Mouse (Mus musculus) liver, embryonic 11.5 days (tissue): ENCODE results near the gene Ctdsp2. TPM values are rescaled to one million over a fixed set of nuclear protein-coding genes. Genes with fewer than 3 reads are reported as not detected.
A peak's percentile ranks its signal among the peaks of the same experiment; 100 is the strongest.

Experiments used
- ATAC-seq: fragments of 200-750 bp; cut with Nextera tagmentation; replicated peaks from 2 replicates; pipeline ENCODE4 v1.8.0; 2017; ENCODE audit warnings: moderate number of reproducible peaks, mild to moderate bottlenecking, moderate TSS enrichment, moderate library complexity; ENCODE audit not compliant: low FRiP score
- DNase-seq: peaks from one replicate; pipeline ENCODE4 v3.0.0-alpha.2; 2017; ENCODE audit warnings: low spot score
- H3K27ac ChIP-seq: fragments of 300-500 bp; sonication (generic); 2 replicates; pipeline ENCODE4 v1.5.1; 2014; ENCODE audit warnings: mild to moderate bottlenecking, low read depth, low read length, control low read depth
- H3K27me3 ChIP-seq: fragments of 300-500 bp; sonication (generic); replicated peaks from 2 replicates; pipeline ENCODE4 v1.6.1; 2014; ENCODE audit warnings: low read length, mixed read lengths; ENCODE audit not compliant: control insufficient read depth, insufficient read depth
- H3K36me3 ChIP-seq: fragments of 300-500 bp; sonication (generic); 2 replicates; pipeline ENCODE4 v1.6.1; 2014; ENCODE audit warnings: mild to moderate bottlenecking, low read length, moderate library complexity, mixed read lengths; ENCODE audit not compliant: control insufficient read depth, insufficient read depth
- H3K4me1 ChIP-seq: fragments of 300-500 bp; sonication (generic); replicated peaks from 2 replicates; pipeline ENCODE4 v1.6.1; 2014; ENCODE audit warnings: low read length, mixed read lengths; ENCODE audit not compliant: control insufficient read depth, insufficient read depth
- H3K4me2 ChIP-seq: fragments of 300-500 bp; sonication (generic); 2 replicates; pipeline ENCODE4 v1.6.1; 2014; ENCODE audit warnings: mild to moderate bottlenecking, control low read depth, moderate library complexity
- H3K4me3 ChIP-seq: fragments of 300-500 bp; sonication (generic); 2 replicates; pipeline ENCODE4 v1.5.1; 2014; ENCODE audit warnings: low read depth, low read length, control low read depth
- H3K9ac ChIP-seq: fragments of 300-500 bp; sonication (generic); 2 replicates; pipeline ENCODE4 v1.6.1; 2014; ENCODE audit warnings: low read depth, low read length, control low read depth
- H3K9me3 ChIP-seq: fragments of 300-500 bp; sonication (generic); 2 replicates; pipeline ENCODE4 v1.6.1; 2016; ENCODE audit warnings: low read length, inconsistent platforms, mixed read lengths; ENCODE audit not compliant: control insufficient read depth
- WGBS: fragments of 180-500 bp; shearing (Covaris S2); extraction: QIAGEN DNeasy Blood & Tissue Kit; methylation state at CpG from one replicate; pipeline ENCODE4 v1.1.7; 2014; 5-methylcytosine and 5-hydroxymethylcytosine counted together
- polyA plus RNA-seq: library from polyadenylated mRNA; unstranded; fragments of >200 nt; fragmentation: Nextera tagmentation; extraction: Ambion mirVana; gene quantifications from 2 replicates; pipeline ENCODE4 v1.2.1, GENCODE M21; 2014

Gene Ctdsp2
- polyA plus RNA-seq, 1 experiment from 2014 or later = 42.2 TPM

- Histone ChIP-seq H3K27me3 (no peaks in the 10 kb centered on the region), H3K36me3 (no peaks in the 10 kb centered on the region; the same call in 1 of the 2 replicates), H3K4me3 (no peak overlapping the region), H3K27ac (peak overlapping the region; percentile 25; the same call in 1 of the 2 replicates), H3K4me1 (peaks cover 74% of the 10 kb centered on the region), H3K9ac (no peak overlapping the region), H3K4me2 (peak overlapping the region; percentile 81), H3K9me3 (no peaks in the 10 kb centered on the region)
- DNase-seq (no peak), ATAC-seq (no peak)
- WGBS = 63% methylated on average over 14 of the region's 14 CpGs
Measured at GRCm38 (mm10) chr10:126983193-126983725, 4.7 kb downstream of the Ctdsp2 start.

- H3K36me3 ChIP-seq = no peaks in the 10 kb centered on the region; the same call in 1 of the 2 replicates
- DNase-seq (no peak), ATAC-seq (no peak)
- H3K4me3 ChIP-seq = no peak overlapping the region
- H3K4me2 ChIP-seq = peak overlapping the region; percentile 8; the same call in 1 of the 2 replicates
- H3K9me3 ChIP-seq = no peaks in the 10 kb centered on the region
- H3K27me3 ChIP-seq = no peaks in the 10 kb centered on the region
- WGBS = 67% methylated on average over 5 of the region's 5 CpGs
- 0 out of 2 replicates have a peak overlapping the region, but pooled peaks have one; percentile 9 for H3K27ac ChIP-seq
- peaks cover 81% of the 10 kb centered on the region for H3K4me1 ChIP-seq
- 0 out of 2 replicates have a peak overlapping the region, but pooled peaks have one; percentile 6 for H3K9ac ChIP-seq
Measured at GRCm38 (mm10) chr10:126984189-126985004, 5.9 kb downstream of the Ctdsp2 start.

- Histone ChIP-seq H3K4me1 (peaks cover 82% of the 10 kb centered on the region), H3K27ac (no peak overlapping the region), H3K4me3 (no peak overlapping the region), H3K36me3 (no peaks in the 10 kb centered on the region; the same call in 1 of the 2 replicates), H3K9me3 (no peaks in the 10 kb centered on the region), H3K4me2 (no peak overlapping the region), H3K27me3 (no peaks in the 10 kb centered on the region), H3K9ac (no peak overlapping the region)
- WGBS = 82% methylated on average over 4 of the region's 4 CpGs
- no peak for ATAC-seq
- DNase-seq = no peak
Measured at GRCm38 (mm10) chr10:126985127-126985526, 6.6 kb downstream of the Ctdsp2 start.

DNA sequence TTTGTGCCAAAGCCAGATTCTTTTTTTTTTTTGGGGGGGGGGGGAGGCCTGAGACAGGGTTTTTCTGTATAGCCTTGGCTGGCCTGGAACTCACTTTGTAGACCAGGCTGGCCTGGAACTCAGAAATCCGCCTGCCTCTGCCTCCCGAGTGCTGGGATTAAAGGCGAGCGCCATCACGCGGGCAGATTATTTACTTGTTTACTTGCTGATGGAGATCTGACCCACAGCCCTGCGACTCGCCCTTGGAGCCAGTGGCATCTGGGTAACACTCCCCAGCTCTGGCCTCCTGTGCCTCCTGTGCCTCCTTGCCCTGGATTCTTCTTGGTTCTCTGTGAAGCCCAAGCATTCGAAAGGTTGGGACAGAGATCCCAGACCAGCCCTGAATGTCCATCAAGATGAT lies 7.1 kb downstream of the Ctdsp2 start:
- DNase-seq (no peak), ATAC-seq (no peak)
- Histone ChIP-seq H3K9ac (no peak overlapping the region), H3K36me3 (no peaks in the 10 kb centered on the region; the same call in 1 of the 2 replicates), H3K27me3 (no peaks in the 10 kb centered on the region), H3K4me1 (peaks cover 79% of the 10 kb centered on the region), H3K4me2 (no peak overlapping the region), H3K4me3 (no peak overlapping the region), H3K9me3 (no peaks in the 10 kb centered on the region), H3K27ac (no peak overlapping the region)
- 84% methylated on average over 9 of the region's 9 CpGs for WGBS

DNA sequence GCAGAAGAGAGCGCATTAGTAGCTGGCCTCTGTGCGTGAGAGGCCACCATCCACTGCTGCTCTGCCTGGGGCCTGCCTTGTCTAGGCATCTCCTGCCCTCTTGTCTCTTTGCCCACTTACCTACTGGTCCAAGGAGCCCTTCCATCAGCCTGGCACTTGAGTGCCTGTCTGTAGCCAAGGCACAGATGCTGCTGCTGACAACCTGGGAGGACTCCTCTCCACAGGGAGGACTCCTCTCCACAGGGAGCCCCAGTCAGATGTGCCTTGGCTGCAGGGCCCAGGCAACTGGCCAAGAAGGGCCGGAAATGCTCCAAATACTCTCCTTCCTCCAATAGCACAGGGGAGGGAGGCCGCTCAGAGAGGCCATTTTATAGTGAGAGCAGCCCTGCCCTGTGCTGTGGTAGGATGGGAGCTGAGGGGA lies 8.0 kb downstream of the Ctdsp2 start:
- H3K36me3 ChIP-seq = peaks cover 2% of the 10 kb centered on the region; the same call in 1 of the 2 replicates
- H3K27me3 ChIP-seq = no peaks in the 10 kb centered on the region
- no peak overlapping the region; the same call in 1 of the 2 replicates for H3K9ac ChIP-seq
- peak overlapping the region; percentile 12; the same call in 1 of the 2 replicates for H3K4me2 ChIP-seq
- H3K4me1 ChIP-seq = peaks cover 70% of the 10 kb centered on the region
- H3K4me3 ChIP-seq = no peak overlapping the region
- H3K27ac ChIP-seq = no peak overlapping the region
- WGBS = 64% methylated on average over 4 of the region's 4 CpGs
- ATAC-seq (peak; percentile 35; the same call in 1 of the 2 replicates), DNase-seq (no peak)
- H3K9me3 ChIP-seq = no peaks in the 10 kb centered on the region

- WGBS = 47% methylated on average over 8 of the region's 8 CpGs
- ATAC-seq (no peak), DNase-seq (no peak)
- H3K27me3 ChIP-seq = no peaks in the 10 kb centered on the region
- H3K4me3 ChIP-seq = no peak overlapping the region
- H3K4me1 ChIP-seq = peaks cover 61% of the 10 kb centered on the region
- H3K9me3 ChIP-seq = no peaks in the 10 kb centered on the region
- peak overlapping the region; percentile 30; the same call in 1 of the 2 replicates for H3K9ac ChIP-seq
- H3K36me3 ChIP-seq = peaks cover 4% of the 10 kb centered on the region; the same call in 1 of the 2 replicates
- no peak overlapping the region for H3K27ac ChIP-seq
- H3K4me2 ChIP-seq = peak overlapping the region; percentile 29; the same call in 1 of the 2 replicates
Measured at GRCm38 (mm10) chr10:126987183-126988118, 8.9 kb downstream of the Ctdsp2 start.

- H3K9ac ChIP-seq = no peak overlapping the region
- H3K9me3 ChIP-seq = no peaks in the 10 kb centered on the region
- DNase-seq = no peak
- no peak overlapping the region for H3K4me2 ChIP-seq
- H3K27ac ChIP-seq = 0 out of 2 replicates have a peak overlapping the region, but pooled peaks have one; percentile 34
- WGBS = 39% methylated on average over 5 of the region's 5 CpGs
- peaks cover 13% of the 10 kb centered on the region; the same call in 1 of the 2 replicates for H3K36me3 ChIP-seq
- no peak overlapping the region for H3K4me3 ChIP-seq
- ATAC-seq = no peak
- H3K27me3 ChIP-seq = no peaks in the 10 kb centered on the region
- peaks cover 49% of the 10 kb centered on the region for H3K4me1 ChIP-seq
Measured at GRCm38 (mm10) chr10:126988513-126989165, 10.1 kb downstream of the Ctdsp2 start.
